Mouse (Mus musculus) liver, adult 2 months (tissue): ENCODE results near the gene Epgn. TPM values are rescaled to one million over a fixed set of nuclear protein-coding genes. Genes with fewer than 3 reads are reported as not detected.

Source experiments
- DNase-seq: peaks from one replicate; pipeline ENCODE4 v3.0.0-alpha.2; 2011; ENCODE audit warnings: low read depth, low spot score; ENCODE audit errors: extremely low read depth
- H3K27ac ChIP-seq: fragments of 200-500 bp; replicated peaks from 2 replicates; pipeline ENCODE4 v1.5.1; 2012; ENCODE audit warnings: low read depth, mild to moderate bottlenecking, control low read depth, inconsistent platforms, low read length; ENCODE audit not compliant: insufficient read depth
- H3K27me3 ChIP-seq: fragments of 200-500 bp; 2 replicates; pipeline ENCODE4 v1.6.1; 2012; ENCODE audit warnings: mild to moderate bottlenecking, moderate library complexity, low read length, inconsistent platforms; ENCODE audit not compliant: control insufficient read depth, insufficient read depth
- H3K36me3 ChIP-seq: fragments of 200-500 bp; 2 replicates; pipeline ENCODE4 v1.6.1; 2012; ENCODE audit warnings: low read length, inconsistent platforms; ENCODE audit not compliant: control insufficient read depth, insufficient read depth
- H3K4me1 ChIP-seq: fragments of 200-500 bp; 2 replicates; pipeline ENCODE4 v1.6.1; 2011; ENCODE audit warnings: low read length; ENCODE audit not compliant: control insufficient read depth, insufficient read depth
- H3K4me3 ChIP-seq: fragments of 200-500 bp; 2 replicates; pipeline ENCODE4 v1.5.1; 2011; ENCODE audit warnings: low read depth, mild to moderate bottlenecking, control low read depth, low read length, moderate library complexity; ENCODE audit not compliant: insufficient read depth
- H3K79me2 ChIP-seq: fragments of 200-500 bp; 2 replicates; pipeline ENCODE4 v1.6.1; 2012; ENCODE audit warnings: inconsistent platforms, mild to moderate bottlenecking, low read length, moderate library complexity; ENCODE audit not compliant: control insufficient read depth, insufficient read depth
- H3K9ac ChIP-seq: fragments of 200-500 bp; 2 replicates; pipeline ENCODE4 v1.6.1; 2012; ENCODE audit warnings: low read depth, mild to moderate bottlenecking, control low read depth, inconsistent platforms, low read length
- CTCF ChIP-seq: fragments of 200-500 bp; IDR thresholded peaks from 2 replicates; pipeline ENCODE4 v1.5.1; 2011; ENCODE audit warnings: low read depth, low read length, control low read depth
- POLR2A ChIP-seq: fragments of 200-500 bp; IDR thresholded peaks from 2 replicates; pipeline ENCODE4 v1.6.1; 2011; ENCODE audit warnings: low read length, control low read depth; ENCODE audit not compliant: insufficient read depth; ENCODE audit errors: extremely low read depth
- WGBS: fragments of 180-500 bp; shearing (Covaris S2); methylation state at CpG from one replicate; pipeline ENCODE4 v1.1.7; 2018; 5-methylcytosine and 5-hydroxymethylcytosine counted together
- polyA plus RNA-seq: library from polyadenylated mRNA; depleted of rRNA; stranded (reverse); fragments of >200 nt; gene quantifications from 2 replicates; pipeline ENCODE4 v1.2.3, GENCODE M21; 2012; rRNA removed
- total RNA-seq: library from RNA; depleted of rRNA; stranded (reverse); fragments of >200 nt; gene quantifications from 2 replicates; pipeline ENCODE4 v1.2.3, GENCODE M21; 2014; rRNA removed

Epgn gene
- total RNA-seq (not detected in 2 replicates), polyA plus RNA-seq (not detected in 2 replicates)

DNA sequence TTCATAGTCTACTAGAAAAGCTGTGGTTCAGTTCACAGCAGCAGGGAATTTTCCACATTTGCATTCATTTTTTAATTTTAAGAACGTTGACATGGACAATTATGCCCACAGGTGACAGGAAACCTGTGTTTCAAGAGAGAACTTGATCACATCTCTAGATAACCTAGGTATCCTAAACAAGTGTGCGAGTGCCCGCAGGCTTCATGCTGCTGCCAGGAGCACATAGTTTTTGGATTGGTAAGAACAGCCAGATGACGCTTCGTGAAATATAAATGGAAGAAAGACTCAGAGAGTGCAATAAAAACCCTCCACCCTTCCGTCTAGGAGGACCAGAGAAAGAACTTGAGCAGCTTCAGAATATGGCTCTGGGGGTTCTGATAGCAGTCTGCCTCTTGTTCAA is at the start of gene Epgn:
TSS of gene Epgn (plus strand) at position 301 of the 400 bp plus-strand sequence.
- WGBS = 85% methylated on average over 6 of the region's 6 CpGs
- no peaks in the 10 kb centered on the region for H3K36me3 ChIP-seq
- no peak within 1 kb of the TSS for H3K9ac ChIP-seq
- no peak within 1 kb of the TSS for H3K4me3 ChIP-seq
- H3K4me1 ChIP-seq = no peaks in the 10 kb centered on the region
- no peak for DNase-seq
- H3K27ac ChIP-seq = no peak within 1 kb of the TSS
- no peaks in the 10 kb centered on the region for H3K79me2 ChIP-seq
- no peak for TF ChIP-seq POLR2A
- no peak for TF ChIP-seq CTCF
- H3K27me3 ChIP-seq = no peaks in the 10 kb centered on the region

DNA sequence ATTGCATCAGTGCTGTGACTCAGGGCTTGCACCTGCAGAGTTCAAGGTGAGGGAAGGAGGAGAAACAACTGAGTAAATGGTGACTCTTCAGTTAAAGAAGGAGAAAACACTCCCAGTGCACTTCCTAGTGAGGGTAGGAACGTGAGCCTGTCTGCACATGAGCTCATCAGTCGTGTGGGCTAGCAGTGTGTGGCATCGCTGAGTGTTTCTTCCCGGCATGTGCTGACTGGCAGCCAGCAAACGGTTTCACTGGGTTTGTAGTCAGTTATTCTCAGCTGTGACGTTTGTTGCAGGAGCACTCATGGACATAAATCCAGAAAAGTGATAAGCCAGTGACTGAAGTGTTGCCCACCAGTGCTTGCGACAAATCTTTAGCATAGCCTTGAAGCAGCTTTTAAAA is 47.0 kb upstream of the Epgn start:
- Histone ChIP-seq H3K9ac (no peak overlapping the region), H3K27ac (no peak overlapping the region), H3K4me3 (no peak overlapping the region), H3K36me3 (no peaks in the 10 kb centered on the region), H3K4me1 (no peaks in the 10 kb centered on the region), H3K79me2 (no peaks in the 10 kb centered on the region), H3K27me3 (no peaks in the 10 kb centered on the region)
- WGBS = 90% methylated on average over 7 of the region's 7 CpGs
- no peak for DNase-seq
- TF ChIP-seq CTCF (no peak), POLR2A (no peak)

- H3K4me1 ChIP-seq = peaks cover 5% of the 10 kb centered on the region
- WGBS = 23% methylated on average over 5 of the region's 5 CpGs
- H3K27me3 ChIP-seq = no peaks in the 10 kb centered on the region
- TF ChIP-seq POLR2A = no peak
- TF ChIP-seq CTCF = no peak
- DNase-seq = peak; percentile 31
- no peak overlapping the region for H3K27ac ChIP-seq
- H3K79me2 ChIP-seq = no peaks in the 10 kb centered on the region
- no peak overlapping the region for H3K4me3 ChIP-seq
- H3K9ac ChIP-seq = no peak overlapping the region
- H3K36me3 ChIP-seq = no peaks in the 10 kb centered on the region
These were observed 39.7 kb upstream of the Epgn start for GRCm38 (mm10) chr5:90987605-90988004.

DNA sequence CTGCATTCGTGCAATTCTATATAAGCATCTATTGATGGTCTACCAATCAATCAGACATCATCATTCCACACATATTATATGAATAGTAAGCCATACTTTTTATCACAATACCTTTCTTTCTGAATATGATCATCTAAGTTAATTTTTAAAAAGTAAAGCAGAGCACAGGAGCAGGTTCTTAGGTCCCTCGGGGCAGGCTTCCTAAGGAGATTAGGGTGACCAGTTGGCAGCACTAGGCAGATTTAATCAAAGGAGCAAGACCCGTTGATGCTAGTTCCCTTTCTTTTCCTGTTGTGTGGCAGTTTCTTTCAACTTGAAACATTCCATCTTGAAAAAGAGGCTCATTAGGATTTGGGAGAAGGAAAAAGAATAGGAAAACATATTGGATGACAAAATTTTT is 39.1 kb upstream of the Epgn start:
- WGBS = 82% methylated on average over 3 of the region's 3 CpGs
- no peak for DNase-seq

GRCm38 (mm10) chr5:90988592-90988991 is 38.7 kb upstream of the Epgn start:
- peaks cover 5% of the 10 kb centered on the region for H3K4me1 ChIP-seq
- H3K36me3 ChIP-seq = no peaks in the 10 kb centered on the region
- H3K27ac ChIP-seq = no peak overlapping the region
- no peaks in the 10 kb centered on the region for H3K27me3 ChIP-seq
- no peak for DNase-seq
- H3K4me3 ChIP-seq = no peak overlapping the region
- 96% methylated on average over 4 of the region's 4 CpGs for WGBS
- H3K9ac ChIP-seq = no peak overlapping the region
- TF ChIP-seq POLR2A = no peak
- no peak for TF ChIP-seq CTCF
- H3K79me2 ChIP-seq = no peaks in the 10 kb centered on the region

More for the DNA sequence above, 39.1 kb upstream of the Epgn start:
- Histone ChIP-seq H3K4me1 (peaks cover 5% of the 10 kb centered on the region), H3K4me3 (no peak overlapping the region), H3K27me3 (no peaks in the 10 kb centered on the region), H3K27ac (no peak overlapping the region), H3K9ac (no peak overlapping the region), H3K79me2 (no peaks in the 10 kb centered on the region), H3K36me3 (no peaks in the 10 kb centered on the region)
- no peak for TF ChIP-seq CTCF
- no peak for TF ChIP-seq POLR2A

DNA sequence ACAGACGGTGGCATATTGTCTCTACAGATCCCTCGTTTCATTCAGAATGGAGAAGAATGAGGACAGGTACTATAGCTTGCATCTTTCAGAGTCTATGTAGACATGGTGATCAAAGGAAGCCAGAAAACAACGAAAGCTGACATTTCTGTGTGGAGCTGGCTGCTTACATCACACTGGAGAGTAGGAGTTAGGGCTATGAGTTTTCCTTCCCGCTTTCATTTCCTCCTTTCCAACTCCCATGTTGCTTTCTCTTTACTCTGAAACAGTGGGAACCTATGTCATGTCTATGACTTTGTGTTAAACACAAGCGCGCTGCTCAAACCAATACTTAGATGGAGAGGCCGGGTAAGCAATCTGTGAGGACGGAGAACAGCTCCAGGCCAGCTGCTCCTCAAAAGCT is 27.3 kb upstream of the Epgn start:
- H3K36me3 ChIP-seq = no peaks in the 10 kb centered on the region
- H3K27ac ChIP-seq = no peak overlapping the region
- 91% methylated on average over 8 of the region's 8 CpGs for WGBS
- no peaks in the 10 kb centered on the region for H3K79me2 ChIP-seq
- no peak overlapping the region for H3K9ac ChIP-seq
- no peaks in the 10 kb centered on the region for H3K27me3 ChIP-seq
- no peak for TF ChIP-seq CTCF
- no peak for TF ChIP-seq POLR2A
- no peak for DNase-seq
- no peaks in the 10 kb centered on the region for H3K4me1 ChIP-seq
- no peak overlapping the region for H3K4me3 ChIP-seq
